Mouse (Mus musculus) spleen, adult 2 months (tissue): ENCODE data around the gene Adssl1. TPM values are rescaled to one million over a fixed set of nuclear protein-coding genes. Genes with fewer than 3 reads are reported as not detected.

ENCODE experiments used
- DNase-seq, 2 experiments: peaks; one replicate each; pipeline versions ENCODE4 v3.0.0 to v3.0.0-alpha.2; 2012 to 2021; ENCODE audit warnings: low spot score in 2 of 2, low read depth in 1 of 2
- H3K27ac ChIP-seq: fragments of 200-500 bp; 2 replicates; pipeline ENCODE4 v1.5.1; 2012; ENCODE audit warnings: low read length, inconsistent platforms; ENCODE audit not compliant: insufficient read depth
- H3K27me3 ChIP-seq: fragments of 200-500 bp; 2 replicates; pipeline ENCODE4 v1.6.1; 2012; ENCODE audit warnings: mild to moderate bottlenecking, moderate library complexity, low read length, inconsistent platforms; ENCODE audit not compliant: control insufficient read depth, insufficient read depth
- H3K36me3 ChIP-seq: fragments of 200-500 bp; 2 replicates; pipeline ENCODE4 v1.6.1; 2012; ENCODE audit warnings: mild to moderate bottlenecking, low read length, inconsistent platforms; ENCODE audit not compliant: control insufficient read depth, insufficient read depth
- H3K4me1 ChIP-seq: fragments of 200-500 bp; 2 replicates; pipeline ENCODE4 v1.6.1; 2011; ENCODE audit warnings: inconsistent platforms; ENCODE audit not compliant: control insufficient read depth, insufficient read depth, insufficient read length
- H3K4me3 ChIP-seq: fragments of 200-500 bp; 2 replicates; pipeline ENCODE4 v1.5.1; 2011; ENCODE audit warnings: mild to moderate bottlenecking, inconsistent platforms; ENCODE audit not compliant: insufficient read depth, insufficient read length; ENCODE audit errors: extremely low read depth
- CTCF ChIP-seq: fragments of 200-500 bp; IDR thresholded peaks from 2 replicates; pipeline ENCODE4 v1.5.1; 2011; ENCODE audit warnings: mild to moderate bottlenecking, inconsistent platforms; ENCODE audit not compliant: insufficient read depth, insufficient read length, insufficient replicate concordance; ENCODE audit errors: extremely low read depth
- POLR2A ChIP-seq: fragments of 200-500 bp; IDR thresholded peaks from 2 replicates; pipeline ENCODE4 v1.6.1; 2011; ENCODE audit warnings: low read depth, low read length, inconsistent platforms
- WGBS: fragments of 180-500 bp; shearing (Covaris S2); methylation state at CpG from one replicate; pipeline ENCODE4 v1.1.7; 2018; 5-methylcytosine and 5-hydroxymethylcytosine counted together
- polyA plus RNA-seq: library from polyadenylated mRNA; depleted of rRNA; stranded (reverse); fragments of >200 nt; gene quantifications from 2 replicates; pipeline ENCODE4 v1.2.3, GENCODE M21; 2012

Gene Adssl1
- polyA plus RNA-seq, 1 experiment = 10.7 TPM

- no peaks in the 10 kb centered on the region for H3K27me3 ChIP-seq
- DNase-seq = peak in 1 of 2 experiments; percentile 80
- TF ChIP-seq CTCF = no peak
- TF ChIP-seq POLR2A = no peak; the same call in 1 of the 2 replicates
- peak within 1 kb of the TSS; percentile 39 for H3K27ac ChIP-seq
- WGBS = under 1% methylated on average over 59 of the region's 60 CpGs
- H3K4me1 ChIP-seq = peaks cover 41% of the 10 kb centered on the region; the same call in 1 of the 2 replicates
- no peaks in the 10 kb centered on the region for H3K36me3 ChIP-seq
- peak within 1 kb of the TSS; percentile 63 for H3K4me3 ChIP-seq
Measured at GRCm38 (mm10) chr12:112588426-112589256, 31.2 kb upstream of the Adssl1 start, which contains the start of gene Inf2. Gene Inf2, plus strand, starts transcription at chr12:112588784.

- peaks cover 51% of the 10 kb centered on the region for H3K4me1 ChIP-seq
- no peak for DNase-seq
- H3K36me3 ChIP-seq = no peaks in the 10 kb centered on the region
- no peak for TF ChIP-seq POLR2A
- no peak for TF ChIP-seq CTCF
- 33% methylated on average over 8 of the region's 8 CpGs for WGBS
- H3K4me3 ChIP-seq = peak overlapping the region; percentile 63
- H3K27ac ChIP-seq = no peak overlapping the region
- no peaks in the 10 kb centered on the region for H3K27me3 ChIP-seq
Measured at GRCm38 (mm10) chr12:112589491-112590191, 30.2 kb upstream of the Adssl1 start.

GRCm38 (mm10) chr12:112590566-112591239 lies 29.1 kb upstream of the Adssl1 start:
- no peak overlapping the region for H3K27ac ChIP-seq
- 81% methylated on average over 8 of the region's 8 CpGs for WGBS
- H3K4me1 ChIP-seq = peaks cover 58% of the 10 kb centered on the region
- no peaks in the 10 kb centered on the region for H3K27me3 ChIP-seq
- H3K36me3 ChIP-seq = no peaks in the 10 kb centered on the region
- no peak overlapping the region for H3K4me3 ChIP-seq
- DNase-seq = no peak
- TF ChIP-seq POLR2A = no peak
- no peak for TF ChIP-seq CTCF

- no peaks in the 10 kb centered on the region for H3K27me3 ChIP-seq
- 88% methylated on average over 5 of the region's 5 CpGs for WGBS
- no peak overlapping the region for H3K27ac ChIP-seq
- TF ChIP-seq CTCF = no peak
- no peak for TF ChIP-seq POLR2A
- H3K4me3 ChIP-seq = no peak overlapping the region
- no peak for DNase-seq
- peaks cover 55% of the 10 kb centered on the region for H3K4me1 ChIP-seq
- no peaks in the 10 kb centered on the region for H3K36me3 ChIP-seq
Measured at GRCm38 (mm10) chr12:112591240-112591639, 28.6 kb upstream of the Adssl1 start.

- no peaks in the 10 kb centered on the region for H3K36me3 ChIP-seq
- H3K4me3 ChIP-seq = no peak overlapping the region
- TF ChIP-seq CTCF (no peak), POLR2A (no peak)
- H3K27ac ChIP-seq = no peak overlapping the region
- DNase-seq = no peak
- H3K27me3 ChIP-seq = no peaks in the 10 kb centered on the region
- 88% methylated on average over 3 of the region's 3 CpGs for WGBS
- H3K4me1 ChIP-seq = peaks cover 51% of the 10 kb centered on the region
Measured at GRCm38 (mm10) chr12:112591730-112592129, 28.1 kb upstream of the Adssl1 start.

GRCm38 (mm10) chr12:112592985-112593734 lies 26.7 kb upstream of the Adssl1 start:
- Histone ChIP-seq H3K36me3 (no peaks in the 10 kb centered on the region), H3K4me3 (no peak overlapping the region), H3K27me3 (no peaks in the 10 kb centered on the region), H3K4me1 (peaks cover 39% of the 10 kb centered on the region), H3K27ac (peak overlapping the region; percentile 30; the same call in 1 of the 2 replicates)
- TF ChIP-seq POLR2A (no peak), CTCF (no peak)
- 57% methylated on average over 21 of the region's 21 CpGs for WGBS
- DNase-seq = no peak
